ENCODE assay signal across 8 mouse cellular contexts in genomic region chr7:63938066-63938913, GRCm38 (mm10). TPM values are rescaled to one million over a fixed set of nuclear protein-coding genes. Genes with fewer than 3 reads are reported as not detected.
DNase-seq lines count a peak whose midpoint lies in the region; ATAC-seq and TF ChIP-seq lines count a peak whose summit lies in the region.

No protein-coding gene starts in this region.

- DNase-seq in kidney, adult 2 months = no peak
- no peak for DNase-seq in kidney, adult 9 months
- DNase-seq in G1E (ENCODE audit: low spot score) = peak; percentile 71
- no peak for DNase-seq in embryonic facial prominence, embryonic 10.5 days (ENCODE audit: low spot score)
- DNase-seq in adrenal gland, postnatal 10 days = no peak

- H3K4me2 ChIP-seq in hindbrain, embryonic 15.5 days = peak overlapping the region; percentile 89
- peak overlapping the region; percentile 91 for H3K4me2 ChIP-seq in lung, embryonic 16.5 days (ENCODE audit: low read depth, low read length)

- H3K27ac ChIP-seq in kidney, adult 2 months (ENCODE audit: insufficient read depth, low read depth, low read length) = peak overlapping the region; percentile 96
- peak overlapping the region; percentile 94 for H3K27ac ChIP-seq in embryonic facial prominence, embryonic 10.5 days (replicated peaks)
- peak overlapping the region; percentile 97 for H3K27ac ChIP-seq in hindbrain, embryonic 15.5 days (replicated peaks)
- H3K27ac ChIP-seq in lung, embryonic 16.5 days (ENCODE audit: low read length) = peak overlapping the region; percentile 95
- H3K27ac ChIP-seq in small intestine, adult 2 months (ENCODE audit: insufficient read depth, low read depth, low read length) = peak overlapping the region; percentile 98

- no peaks in the 10 kb centered on the region for H3K36me3 ChIP-seq in kidney, adult 2 months (ENCODE audit: control insufficient read depth, insufficient read depth, low read length)
- H3K36me3 ChIP-seq in G1E (replicated peaks) = peaks cover 18% of the 10 kb centered on the region
- no peaks in the 10 kb centered on the region for H3K36me3 ChIP-seq in embryonic facial prominence, embryonic 10.5 days (replicated peaks)
- H3K36me3 ChIP-seq in hindbrain, embryonic 15.5 days = no peaks in the 10 kb centered on the region
- no peaks in the 10 kb centered on the region for H3K36me3 ChIP-seq in lung, embryonic 16.5 days (ENCODE audit: control insufficient read depth, insufficient read depth, low read length)
- no peaks in the 10 kb centered on the region for H3K36me3 ChIP-seq in small intestine, adult 2 months (ENCODE audit: control insufficient read depth, insufficient read depth, low read length)

- peak overlapping the region; percentile 82 for H3K4me3 ChIP-seq in kidney, adult 2 months (ENCODE audit: insufficient read depth, low read depth, low read length)
- H3K4me3 ChIP-seq in G1E (ENCODE audit: low read depth, low read length) = peak overlapping the region; percentile 93
- peak overlapping the region; percentile 76 for H3K4me3 ChIP-seq in embryonic facial prominence, embryonic 10.5 days
- peak overlapping the region; percentile 96 for H3K4me3 ChIP-seq in hindbrain, embryonic 15.5 days
- peak overlapping the region; percentile 62 for H3K4me3 ChIP-seq in lung, embryonic 16.5 days (ENCODE audit: low read length)
- peak overlapping the region; percentile 84 for H3K4me3 ChIP-seq in small intestine, adult 2 months (ENCODE audit: low read depth, low read length)

- no peak for TF ChIP-seq CTCF in kidney, adult 2 months (conservative IDR thresholded peaks at IDR 0.05; ENCODE audit: insufficient read depth, insufficient read length, low read depth, low read length)
- TF ChIP-seq CTCF in G1E (IDR thresholded peaks at IDR 0.05; ENCODE audit: low read depth, low read length) = no peak
- TF ChIP-seq CTCF in small intestine, adult 2 months (IDR thresholded peaks at IDR 0.05; ENCODE audit: extremely low read depth, insufficient read length, insufficient replicate concordance, low read depth, low read length) = no peak

- TF ChIP-seq POLR2A in kidney, adult 2 months (IDR thresholded peaks at IDR 0.05; ENCODE audit: low read depth, low read length) = peak; percentile 68
- no peak for TF ChIP-seq POLR2A in small intestine, adult 2 months (IDR thresholded peaks at IDR 0.05; ENCODE audit: low read depth, low read length)

- 1% methylated on average over 118 of the region's 121 CpGs for WGBS in kidney, adult 2 months
- WGBS in embryonic facial prominence, embryonic 10.5 days = under 1% methylated on average over 121 of the region's 121 CpGs
- under 1% methylated on average over 105 of the region's 121 CpGs for WGBS in hindbrain, embryonic 15.5 days
- WGBS in lung, embryonic 16.5 days = under 1% methylated on average over 104 of the region's 121 CpGs
- WGBS in small intestine, adult 2 months = 1% methylated on average over 121 of the region's 121 CpGs

- H3K27me3 ChIP-seq in kidney, adult 2 months (replicated peaks; ENCODE audit: control insufficient read depth, insufficient read depth, low read length) = no peaks in the 10 kb centered on the region
- H3K27me3 ChIP-seq in G1E (ENCODE audit: insufficient read depth, low read length) = no peaks in the 10 kb centered on the region
- peaks cover 17% of the 10 kb centered on the region for H3K27me3 ChIP-seq in embryonic facial prominence, embryonic 10.5 days (replicated peaks; ENCODE audit: low read depth, poor library complexity, severe bottlenecking)
- H3K27me3 ChIP-seq in hindbrain, embryonic 15.5 days = no peaks in the 10 kb centered on the region
- H3K27me3 ChIP-seq in lung, embryonic 16.5 days (ENCODE audit: control insufficient read depth, insufficient read depth, low read depth, low read length) = no peaks in the 10 kb centered on the region
- no peaks in the 10 kb centered on the region for H3K27me3 ChIP-seq in small intestine, adult 2 months (ENCODE audit: control insufficient read depth, insufficient read depth, low read length)

- peak overlapping the region; percentile 84 for H3K9ac ChIP-seq in hindbrain, embryonic 15.5 days
- peak overlapping the region; percentile 76 for H3K9ac ChIP-seq in lung, embryonic 16.5 days (ENCODE audit: low read length)

- peaks cover 25% of the 10 kb centered on the region; the same call in 1 of the 2 replicates for H3K4me1 ChIP-seq in kidney, adult 2 months (ENCODE audit: control insufficient read depth, insufficient read depth, low read length)
- peaks cover 64% of the 10 kb centered on the region for H3K4me1 ChIP-seq in G1E (ENCODE audit: insufficient read depth, low read depth, low read length)
- peaks cover 50% of the 10 kb centered on the region for H3K4me1 ChIP-seq in embryonic facial prominence, embryonic 10.5 days
- H3K4me1 ChIP-seq in hindbrain, embryonic 15.5 days (replicated peaks) = peaks cover 34% of the 10 kb centered on the region
- H3K4me1 ChIP-seq in lung, embryonic 16.5 days (replicated peaks; ENCODE audit: control insufficient read depth, insufficient read depth, low read length) = peaks cover 22% of the 10 kb centered on the region
- peaks cover 21% of the 10 kb centered on the region for H3K4me1 ChIP-seq in small intestine, adult 2 months (ENCODE audit: control insufficient read depth, insufficient read depth, insufficient read length, low read length)

- no peak for ATAC-seq in G1E (ENCODE audit: extremely low read depth, insufficient number of reproducible peaks, low FRiP score, poor library complexity, severe bottlenecking)
- ATAC-seq in hindbrain, embryonic 15.5 days (ENCODE audit: low FRiP score, low read depth) = no peak
- ATAC-seq in lung, embryonic 16.5 days (ENCODE audit: low read depth) = peak; percentile 51

- H3K9me3 ChIP-seq in G1E (replicated peaks) = no peaks in the 10 kb centered on the region
- no peaks in the 10 kb centered on the region for H3K9me3 ChIP-seq in embryonic facial prominence, embryonic 10.5 days
- no peaks in the 10 kb centered on the region for H3K9me3 ChIP-seq in hindbrain, embryonic 15.5 days
- no peaks in the 10 kb centered on the region for H3K9me3 ChIP-seq in lung, embryonic 16.5 days (ENCODE audit: control insufficient read depth, low read length)

RNA-seq across cellular contexts. Expression of gene Klf13, which starts 0.4 kb away (rescaled TPM):
- polyA plus RNA-seq in kidney, adult 2 months (2012; rRNA removed) = 30.6 and 31.2 TPM in 2 replicates
- total RNA-seq in G1E (2014; fragmentation: Nextera tagmentation) = 86.9 and 89.5 TPM in 2 replicates
- 14.6 and 16.3 TPM in 2 replicates for total RNA-seq in G1E (2017)
- 57.2 and 68.1 TPM in 2 replicates for polyA plus RNA-seq in G1E (2012)
- polyA plus RNA-seq in embryonic facial prominence, embryonic 10.5 days (2016; fragmentation: Nextera tagmentation; extraction: Ambion mirVana) = 22.1 and 23.9 TPM in 2 replicates
- 24.7 and 26.8 TPM in 2 replicates for polyA plus RNA-seq in hindbrain, embryonic 15.5 days (2015; fragmentation: Nextera tagmentation; extraction: Ambion mirVana)
- 39.0 and 40.1 TPM in 2 replicates for polyA plus RNA-seq in lung, embryonic 16.5 days (2015; fragmentation: Nextera tagmentation; extraction: Ambion mirVana)
- polyA plus RNA-seq in small intestine, adult 2 months (2012; rRNA removed) = 22.2 and 55.1 TPM in 2 replicates
- 10 to 100 TPM; 65.9 to 80.6 TPM for total RNA-seq in adrenal gland, postnatal 10 days (2021)

RNA-seq across cellular contexts. Expression of gene E030018B13Rik, which starts 21.6 kb away (rescaled TPM):
- polyA plus RNA-seq in kidney, adult 2 months (2012; rRNA removed) = not detected in 2 replicates
- total RNA-seq in G1E (2014; fragmentation: Nextera tagmentation) (not detected in 2 replicates), G1E (2017) (not detected in 2 replicates)
- not detected in 2 replicates for polyA plus RNA-seq in G1E (2012)
- polyA plus RNA-seq in embryonic facial prominence, embryonic 10.5 days (2016; fragmentation: Nextera tagmentation; extraction: Ambion mirVana) = not detected in 2 replicates
- not detected in 2 replicates for polyA plus RNA-seq in hindbrain, embryonic 15.5 days (2015; fragmentation: Nextera tagmentation; extraction: Ambion mirVana)
- polyA plus RNA-seq in lung, embryonic 16.5 days (2015; fragmentation: Nextera tagmentation; extraction: Ambion mirVana) = not detected in 2 replicates
- not detected in 2 replicates for polyA plus RNA-seq in small intestine, adult 2 months (2012; rRNA removed)
- total RNA-seq in adrenal gland, postnatal 10 days (2021) = not detected
